Mouse (Mus musculus) megakaryocyte, embryonic 14.5 days (primary cell): Measurements from ENCODE around the gene Gp1ba.

Experiments used
- FLI1 ChIP-seq: IDR thresholded peaks from 2 replicates; pipeline ENCODE4 v1.6.1; 2012; ENCODE audit warnings: low read length, inconsistent platforms, mixed read lengths
- GATA1 ChIP-seq: IDR thresholded peaks from 3 replicates; pipeline ENCODE4 v1.6.1; 2012; ENCODE audit warnings: mixed read lengths, low read length, inconsistent platforms, borderline replicate concordance

- TF ChIP-seq GATA1 (no peak), FLI1 (no peak)
Measured at GRCm38 (mm10) chr11:70621972-70622814, 16.7 kb upstream of the Gp1ba start.
